ENCODE assay signal across 12 mouse cellular contexts in the genomic region with DNA sequence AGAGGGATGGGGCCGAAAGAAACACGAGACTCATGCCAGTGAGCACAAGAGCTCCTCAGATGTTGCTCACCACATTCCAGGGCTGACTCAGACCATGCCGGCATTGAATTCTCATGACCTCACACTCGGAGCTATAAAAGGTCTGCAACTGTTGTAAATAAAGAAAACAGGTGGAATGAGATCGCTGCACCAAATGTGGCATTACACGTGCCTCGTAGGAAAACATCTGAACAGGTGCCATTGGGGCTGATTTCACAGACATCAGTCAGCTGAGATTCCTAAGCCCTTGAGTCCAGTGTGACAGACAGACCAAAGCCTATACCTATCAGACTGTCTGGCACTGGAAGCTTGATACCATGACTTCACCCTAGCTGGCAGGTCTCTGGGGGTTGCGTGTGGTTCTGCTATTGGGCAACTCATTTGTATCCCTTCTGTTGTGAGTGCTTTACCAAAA.
DNase-seq lines count a peak whose midpoint lies in the region; ATAC-seq lines count a peak whose summit lies in the region.
"Had no signal": no experiment of that assay in that cellular context is flagged by ENCODE, and none has a peak within 500 bp of the region (broad histone marks: within the 10 kb centered on the region; RNA-seq: fewer than 3 reads in every experiment).

No protein-coding gene starts in this region.

- WGBS in heart, embryonic 16.5 days = 44% methylated on average over 8 of the region's 8 CpGs
- WGBS in limb, embryonic 13.5 days = 38% methylated on average over 8 of the region's 8 CpGs
- WGBS in intestine, embryonic 16.5 days = 67% methylated on average over 8 of the region's 8 CpGs

- no peak overlapping the region for H3K27ac ChIP-seq in heart, embryonic 16.5 days (ENCODE audit: low read length)
- H3K27ac ChIP-seq in limb, embryonic 13.5 days = no peak overlapping the region
- no peak overlapping the region for H3K27ac ChIP-seq in intestine, embryonic 16.5 days (ENCODE audit: low read length)
- H3K27ac ChIP-seq: forebrain, embryonic 15.5 days; layer of hippocampus, adult 2 months had no signal

- peak; percentile 60; the same call in 1 of the 2 replicates for ATAC-seq in heart, embryonic 16.5 days (replicated peaks; ENCODE audit: extremely low read depth, insufficient read depth, low FRiP score)
- ATAC-seq in limb, embryonic 13.5 days (ENCODE audit: low FRiP score, low read depth) = peak; percentile 90
- ATAC-seq in intestine, embryonic 16.5 days = no peak
- ATAC-seq: forebrain, embryonic 15.5 days; hindbrain, embryonic 16.5 days had no signal

- no peaks in the 10 kb centered on the region for H3K36me3 ChIP-seq in heart, embryonic 16.5 days (ENCODE audit: control insufficient read depth, insufficient read depth)
- no peaks in the 10 kb centered on the region for H3K36me3 ChIP-seq in limb, embryonic 13.5 days
- H3K36me3 ChIP-seq in intestine, embryonic 16.5 days (ENCODE audit: control insufficient read depth, insufficient read depth, low read length) = no peaks in the 10 kb centered on the region
- H3K36me3 ChIP-seq: forebrain, embryonic 15.5 days had no signal

- intact Hi-C loops in heart, postnatal 25 days (cut with DNase I) = no loop called here

- no peak overlapping the region; the same call in 1 of the 2 replicates for H3K4me2 ChIP-seq in heart, embryonic 16.5 days (ENCODE audit: low read depth, low read length)
- no peak overlapping the region for H3K4me2 ChIP-seq in limb, embryonic 13.5 days (replicated peaks)
- H3K4me2 ChIP-seq in intestine, embryonic 16.5 days (ENCODE audit: low read depth, low read length) = no peak overlapping the region
- H3K4me2 ChIP-seq: forebrain, embryonic 15.5 days; midbrain, embryonic 11.5 days had no signal

- H3K4me1 ChIP-seq in heart, embryonic 16.5 days (ENCODE audit: control insufficient read depth, insufficient read depth, low read length) = peaks cover 7% of the 10 kb centered on the region; the same call in 1 of the 2 replicates
- peaks cover 6% of the 10 kb centered on the region; the same call in 1 of the 2 replicates for H3K4me1 ChIP-seq in limb, embryonic 13.5 days
- H3K4me1 ChIP-seq in intestine, embryonic 16.5 days (ENCODE audit: control insufficient read depth, insufficient read depth, low read length) = no peaks in the 10 kb centered on the region
- H3K4me1 ChIP-seq: forebrain, embryonic 15.5 days had no signal

- H3K27me3 ChIP-seq in heart, embryonic 16.5 days (ENCODE audit: control insufficient read depth, insufficient read depth, low read length) = no peaks in the 10 kb centered on the region
- no peaks in the 10 kb centered on the region for H3K27me3 ChIP-seq in limb, embryonic 13.5 days
- H3K27me3 ChIP-seq in intestine, embryonic 16.5 days (replicated peaks; ENCODE audit: control insufficient read depth, insufficient read depth, low read length) = no peaks in the 10 kb centered on the region
- H3K27me3 ChIP-seq: forebrain, embryonic 15.5 days had no signal

- no peak overlapping the region for H3K9ac ChIP-seq in heart, embryonic 16.5 days (ENCODE audit: low read length)
- H3K9ac ChIP-seq in limb, embryonic 13.5 days = no peak overlapping the region
- H3K9ac ChIP-seq in intestine, embryonic 16.5 days (ENCODE audit: low read depth, low read length) = no peak overlapping the region
- H3K9ac ChIP-seq: forebrain, embryonic 15.5 days had no signal

- no peak overlapping the region for H3K4me3 ChIP-seq in heart, embryonic 16.5 days (ENCODE audit: low read length)
- H3K4me3 ChIP-seq in limb, embryonic 13.5 days = no peak overlapping the region
- no peak overlapping the region for H3K4me3 ChIP-seq in intestine, embryonic 16.5 days (ENCODE audit: low read length)
- H3K4me3 ChIP-seq: forebrain, embryonic 15.5 days; layer of hippocampus, adult 2 months had no signal

- no peaks in the 10 kb centered on the region; the same call in 1 of the 2 replicates for H3K9me3 ChIP-seq in heart, embryonic 16.5 days (replicated peaks; ENCODE audit: control insufficient read depth, low read length)
- no peaks in the 10 kb centered on the region for H3K9me3 ChIP-seq in limb, embryonic 13.5 days
- H3K9me3 ChIP-seq in intestine, embryonic 16.5 days (ENCODE audit: control insufficient read depth, low read length) = no peaks in the 10 kb centered on the region
- H3K9me3 ChIP-seq: forebrain, embryonic 15.5 days had no signal

- DNase-seq in embryo, embryonic 10 days (ENCODE audit: low spot score) = peak; percentile 17
- no peak for DNase-seq in embryo, embryonic 9.5 days (ENCODE audit: extremely low spot score)
- no peak for DNase-seq in heart, postnatal 25 days (ENCODE audit: low spot score)
- DNase-seq in Muller cell, postnatal 12 days (ENCODE audit: inconsistent ontology term) = peak; percentile 79
- DNase-seq: kidney, adult 9 months had no signal

Comparison
In these comparisons a context has a peak if more than half of its experiments do, and no peak if none do; other contexts are left out.
1. DNase-seq: peak in embryo, embryonic 10 days (single experiment) and Muller cell, postnatal 12 days (single experiment); none in embryo, embryonic 9.5 days (single experiment) and heart, postnatal 25 days (single experiment).